1 mouse cellular context compared by ENCODE assay signal in the genomic region with DNA sequence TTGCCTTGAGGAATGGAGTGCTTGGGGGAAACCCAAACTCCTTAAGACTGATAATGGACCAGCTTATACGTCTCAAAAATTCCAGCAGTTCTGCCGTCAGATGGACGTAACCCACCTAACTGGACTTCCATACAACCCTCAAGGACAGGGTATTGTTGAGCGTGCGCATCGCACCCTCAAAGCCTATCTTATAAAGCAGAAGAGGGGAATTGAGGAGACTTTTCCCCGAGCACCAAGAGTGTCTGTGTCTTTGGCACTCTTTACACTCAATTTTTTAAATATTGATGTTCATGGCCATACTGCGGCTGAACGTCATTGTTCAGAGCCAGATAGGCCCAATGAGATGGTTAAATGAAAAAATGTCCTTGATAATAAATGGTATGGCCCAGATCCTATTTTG. TPM values are rescaled to one million over a fixed set of nuclear protein-coding genes. Genes with fewer than 3 reads are reported as not detected.
"Had no signal": no experiment of that assay in that cellular context is flagged by ENCODE, and none has a peak within 500 bp of the region (broad histone marks: within the 10 kb centered on the region; RNA-seq: fewer than 3 reads in every experiment).

No protein-coding gene starts in this region.

RNA-seq across cellular contexts. Expression of a gene that starts 7.7 kb away (rescaled TPM):
- total RNA-seq: left cerebral cortex, postnatal 36 days had no signal
